Mouse (Mus musculus): ENCODE results near the gene 2210010C04Rik. TPM values are rescaled to one million over a fixed set of nuclear protein-coding genes. Genes with fewer than 3 reads are reported as not detected.

Gene 2210010C04Rik
- polyA plus RNA-seq, 1 experiment from 2014 or later, result not detected

Other genes starting within 250 kb of the 2210010C04Rik start
- not detected in 2 replicates for gene Moxd2, start 148.0 kb downstream of the 2210010C04Rik start, polyA plus RNA-seq (2016; fragmentation: Nextera tagmentation; extraction: Ambion mirVana)
- not detected in 2 replicates for gene Prss58, start 135.1 kb downstream of the 2210010C04Rik start, polyA plus RNA-seq (2016; fragmentation: Nextera tagmentation; extraction: Ambion mirVana)
- not detected in 2 replicates for gene 1700074P13Rik, start 95.0 kb downstream of the 2210010C04Rik start, polyA plus RNA-seq (2016; fragmentation: Nextera tagmentation; extraction: Ambion mirVana)
- gene Gm4744, start 83.6 kb downstream of the 2210010C04Rik start, polyA plus RNA-seq (2016; fragmentation: Nextera tagmentation; extraction: Ambion mirVana), result not detected in 2 replicates
- 0.16 TPM in 1 of 2 replicates, not detected in the other for gene 1810009J06Rik, start 70.8 kb downstream of the 2210010C04Rik start, polyA plus RNA-seq (2016; fragmentation: Nextera tagmentation; extraction: Ambion mirVana)
- not detected in 2 replicates for gene Gm2663, start 36.0 kb downstream of the 2210010C04Rik start, polyA plus RNA-seq (2016; fragmentation: Nextera tagmentation; extraction: Ambion mirVana)